Mouse (Mus musculus) hindbrain, postnatal 0 days (tissue): Measurements from ENCODE around the gene Sema5b. TPM values are rescaled to one million over a fixed set of nuclear protein-coding genes. Genes with fewer than 3 reads are reported as not detected.

Source experiments
- ATAC-seq: fragments of 200-750 bp; cut with Nextera tagmentation; 2 replicates; pipeline ENCODE4 v1.8.0; 2017; ENCODE audit warnings: mild to moderate bottlenecking, moderate TSS enrichment, moderate library complexity
- DNase-seq: peaks from one replicate; pipeline ENCODE4 v3.0.0-alpha.2; 2015; ENCODE audit warnings: low spot score
- H3K27ac ChIP-seq: fragments of 300-500 bp; sonication (generic); 2 replicates; pipeline ENCODE4 v1.5.1; 2014; ENCODE audit warnings: mild to moderate bottlenecking
- H3K27me3 ChIP-seq: fragments of 300-500 bp; sonication (generic); 2 replicates; pipeline ENCODE4 v1.6.1; 2014; ENCODE audit warnings: low read length, mixed read lengths; ENCODE audit not compliant: insufficient read depth
- H3K36me3 ChIP-seq: fragments of 300-500 bp; sonication (generic); 2 replicates; pipeline ENCODE4 v1.6.1; 2014; ENCODE audit warnings: low read length, mixed read lengths; ENCODE audit not compliant: insufficient read depth
- H3K4me1 ChIP-seq: fragments of 300-500 bp; sonication (generic); 2 replicates; pipeline ENCODE4 v1.6.1; 2014; ENCODE audit warnings: antibody characterized with exemption, low read length, mixed read lengths; ENCODE audit not compliant: insufficient read depth
- H3K4me2 ChIP-seq: fragments of 300-500 bp; sonication (generic); 2 replicates; pipeline ENCODE4 v1.6.1; 2014; ENCODE audit warnings: low read depth, mild to moderate bottlenecking, low read length, moderate library complexity, mixed read lengths
- H3K4me3 ChIP-seq: fragments of 300-500 bp; sonication (generic); 2 replicates; pipeline ENCODE4 v1.5.1; 2014; ENCODE audit warnings: low read length
- H3K9ac ChIP-seq: fragments of 300-500 bp; sonication (generic); replicated peaks from 2 replicates; pipeline ENCODE4 v1.6.1; 2014; ENCODE audit warnings: mild to moderate bottlenecking, low read length, moderate library complexity, mixed read lengths
- H3K9me3 ChIP-seq: fragments of 300-500 bp; sonication (generic); 2 replicates; pipeline ENCODE4 v1.6.1; 2016; ENCODE audit warnings: low read length, mixed read lengths
- CTCF ChIP-seq: IDR thresholded peaks from 2 replicates; pipeline ENCODE4 v1.5.1; 2016; ENCODE audit warnings: antibody characterized with exemption, control low read depth, low read depth
- WGBS: fragments of 180-500 bp; shearing (Covaris S2); extraction: QIAGEN DNeasy Blood & Tissue Kit; methylation state at CpG from one replicate; pipeline ENCODE4 v1.1.7; 2014; 5-methylcytosine and 5-hydroxymethylcytosine counted together
- polyA plus RNA-seq: library from polyadenylated mRNA; unstranded; fragments of >200 nt; fragmentation: Nextera tagmentation; extraction: Ambion mirVana; gene quantifications from 2 replicates; pipeline ENCODE4 v1.2.1, GENCODE M21; 2015
- total RNA-seq: library from RNA; depleted of rRNA; stranded (reverse); fragments of >200 nt; gene quantifications from 2 replicates; pipeline ENCODE4 v1.2.3, GENCODE M21; 2014

Sema5b gene
- total and polyA plus RNA-seq, 2 experiments from 2014 or later: 14.8 to 37.0 TPM

DNA sequence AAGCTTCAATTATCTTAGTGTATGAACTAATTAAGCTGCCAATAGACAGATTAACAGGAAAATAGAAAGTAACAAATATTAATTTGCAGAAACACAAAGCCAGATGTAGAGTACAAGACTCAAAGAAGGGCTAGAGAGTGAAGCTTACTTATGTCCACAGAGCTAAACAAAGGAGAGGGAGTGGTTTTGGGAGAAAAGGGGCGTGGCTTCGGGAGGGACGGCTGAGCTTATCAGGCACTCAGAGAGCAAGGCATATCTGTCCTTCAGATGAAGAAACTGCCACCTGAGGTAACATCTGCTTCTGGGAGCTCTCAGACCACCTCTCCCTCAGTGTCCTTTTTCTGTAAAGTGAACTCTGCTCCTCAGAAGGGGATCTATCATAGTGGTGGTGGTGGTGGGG, 137.5 kb downstream of the Sema5b start:
- Histone ChIP-seq H3K9me3 (no peaks in the 10 kb centered on the region), H3K4me1 (no peaks in the 10 kb centered on the region), H3K27ac (no peak overlapping the region), H3K4me2 (no peak overlapping the region), H3K36me3 (no peaks in the 10 kb centered on the region), H3K9ac (no peak overlapping the region), H3K4me3 (no peak overlapping the region), H3K27me3 (no peaks in the 10 kb centered on the region)
- WGBS: 52% methylated on average over 3 of the region's 3 CpGs
- no peak for TF ChIP-seq CTCF
- DNase-seq (no peak), ATAC-seq (no peak)

DNA sequence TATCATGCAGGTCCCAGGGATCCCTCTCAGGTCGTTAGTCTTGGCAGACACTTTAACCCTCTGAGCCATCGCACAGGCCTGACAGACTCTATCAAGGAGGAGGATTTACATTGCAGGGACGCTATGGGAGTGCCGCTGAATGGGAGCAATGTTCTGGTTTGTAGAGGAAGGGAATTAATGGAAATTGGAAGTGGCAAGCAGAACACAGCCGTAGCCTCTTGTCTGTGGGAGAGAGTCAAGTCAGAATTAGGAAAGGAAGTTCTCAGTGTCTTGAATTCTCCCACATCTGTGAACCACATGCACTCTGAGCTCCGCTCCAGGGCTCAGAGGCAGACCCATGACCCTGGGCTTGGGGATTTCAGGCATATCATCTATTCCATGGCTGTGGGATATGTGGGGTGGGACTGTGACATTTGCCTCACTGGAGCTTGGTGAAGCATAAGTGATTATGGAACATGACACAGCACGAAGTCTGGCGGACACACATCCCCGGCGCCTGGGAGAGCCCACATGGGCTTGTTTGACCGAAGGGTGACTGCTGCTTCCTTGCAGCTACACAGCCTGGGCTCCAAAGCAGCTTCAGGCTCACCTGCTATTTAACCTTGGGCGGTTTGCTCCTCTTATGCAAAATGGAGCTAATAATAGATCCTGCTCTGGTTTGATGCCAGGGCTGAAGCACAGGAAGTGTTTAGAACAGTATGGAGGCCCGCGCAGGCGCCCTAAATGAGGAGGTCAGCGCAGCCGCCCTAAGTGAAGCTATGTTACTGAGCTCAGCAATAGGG, 140.6 kb downstream of the Sema5b start:
- no peak overlapping the region for H3K9ac ChIP-seq
- H3K27me3 ChIP-seq: no peaks in the 10 kb centered on the region
- ATAC-seq (0 out of 2 replicates have a peak, but pooled peaks have one; percentile 24), DNase-seq (no peak)
- TF ChIP-seq CTCF: no peak
- no peak overlapping the region for H3K4me3 ChIP-seq
- H3K27ac ChIP-seq: no peak overlapping the region
- no peak overlapping the region for H3K4me2 ChIP-seq
- 55% methylated on average over 17 of the region's 17 CpGs for WGBS
- H3K4me1 ChIP-seq: peaks cover 3% of the 10 kb centered on the region
- H3K9me3 ChIP-seq: no peaks in the 10 kb centered on the region
- H3K36me3 ChIP-seq: no peaks in the 10 kb centered on the region

DNA sequence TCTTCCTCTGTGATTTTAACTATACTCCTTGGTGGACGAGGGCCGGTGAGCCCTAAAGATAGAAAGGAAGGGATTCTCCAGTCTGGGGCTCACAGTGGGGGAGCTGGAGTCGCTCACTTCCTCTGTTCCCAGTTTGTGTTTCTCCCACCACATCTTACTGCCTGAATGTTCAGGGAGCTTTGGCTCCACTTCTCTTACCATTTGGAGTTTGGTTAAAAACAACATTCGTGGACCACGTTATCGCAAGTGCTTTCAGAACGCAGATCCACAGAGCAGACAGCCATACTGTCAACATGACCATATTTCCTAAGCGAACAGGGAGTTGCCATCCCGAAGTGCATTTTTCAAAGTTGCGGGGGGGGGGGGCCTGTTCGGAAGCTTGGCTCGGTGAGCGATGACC, 144.1 kb downstream of the Sema5b start:
- H3K9ac ChIP-seq: no peak overlapping the region
- H3K27me3 ChIP-seq: no peaks in the 10 kb centered on the region
- no peak for DNase-seq
- peaks cover 3% of the 10 kb centered on the region for H3K4me1 ChIP-seq
- no peak for TF ChIP-seq CTCF
- H3K4me2 ChIP-seq: no peak overlapping the region
- WGBS: 78% methylated on average over 13 of the region's 13 CpGs
- H3K9me3 ChIP-seq: no peaks in the 10 kb centered on the region
- no peak for ATAC-seq
- no peak overlapping the region for H3K4me3 ChIP-seq
- no peak overlapping the region for H3K27ac ChIP-seq
- H3K36me3 ChIP-seq: no peaks in the 10 kb centered on the region

DNA sequence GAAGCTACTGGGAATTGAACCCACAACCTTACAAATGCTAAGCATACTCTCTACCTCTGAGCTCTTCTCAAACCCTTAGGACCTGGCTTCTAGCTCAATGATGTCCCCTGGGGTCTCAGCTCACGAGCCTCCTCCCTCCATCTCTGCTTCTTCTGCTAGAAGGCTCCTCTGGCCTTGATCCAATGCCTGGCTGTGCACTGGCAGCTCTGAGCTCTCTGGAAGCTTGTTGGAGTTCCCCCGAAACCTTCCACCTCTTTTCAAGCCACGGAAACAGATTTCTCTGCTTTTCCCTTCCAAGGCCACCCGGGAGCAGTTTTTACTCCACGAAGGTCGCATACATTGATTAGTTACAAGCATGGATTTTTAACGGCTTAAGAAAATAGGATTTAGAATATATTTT, 145.5 kb downstream of the Sema5b start:
- Histone ChIP-seq H3K4me3 (no peak overlapping the region), H3K4me2 (no peak overlapping the region; the same call in 1 of the 2 replicates), H3K27ac (no peak overlapping the region), H3K27me3 (no peaks in the 10 kb centered on the region), H3K9me3 (no peaks in the 10 kb centered on the region), H3K36me3 (no peaks in the 10 kb centered on the region), H3K9ac (no peak overlapping the region), H3K4me1 (peaks cover 3% of the 10 kb centered on the region)
- WGBS: 34% methylated on average over 7 of the region's 7 CpGs
- no peak for TF ChIP-seq CTCF
- no peak for ATAC-seq
- peak; percentile 79 for DNase-seq

DNA sequence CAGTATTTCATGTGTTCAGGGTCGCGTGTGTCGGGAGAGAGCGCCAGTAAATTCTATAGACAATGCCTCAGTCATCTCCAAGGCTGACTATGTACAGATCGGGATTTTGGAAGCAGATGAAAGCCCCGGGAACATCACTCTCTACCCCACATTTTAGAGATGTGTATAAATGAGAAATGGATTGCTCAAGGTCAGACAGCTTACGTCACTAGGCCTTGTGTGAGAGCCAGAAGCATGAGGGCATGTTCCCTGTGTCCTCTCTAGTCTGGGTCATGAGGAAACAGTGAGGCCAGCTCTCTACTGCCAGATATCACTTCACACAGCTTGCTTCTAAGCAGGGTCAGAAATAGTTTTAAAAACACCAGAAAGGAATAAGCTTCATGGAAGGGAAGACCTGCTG, 150.7 kb downstream of the Sema5b start:
- H3K4me3 ChIP-seq: no peak overlapping the region
- no peak overlapping the region for H3K27ac ChIP-seq
- TF ChIP-seq CTCF: no peak
- no peaks in the 10 kb centered on the region for H3K9me3 ChIP-seq
- H3K4me1 ChIP-seq: no peaks in the 10 kb centered on the region; the same call in none of the 2 replicates
- no peak overlapping the region for H3K4me2 ChIP-seq
- H3K27me3 ChIP-seq: no peaks in the 10 kb centered on the region
- no peak overlapping the region for H3K9ac ChIP-seq
- 87% methylated on average over 7 of the region's 7 CpGs for WGBS
- no peak for DNase-seq
- no peak for ATAC-seq
- peaks cover 5% of the 10 kb centered on the region; the same call in 1 of the 2 replicates for H3K36me3 ChIP-seq

DNA sequence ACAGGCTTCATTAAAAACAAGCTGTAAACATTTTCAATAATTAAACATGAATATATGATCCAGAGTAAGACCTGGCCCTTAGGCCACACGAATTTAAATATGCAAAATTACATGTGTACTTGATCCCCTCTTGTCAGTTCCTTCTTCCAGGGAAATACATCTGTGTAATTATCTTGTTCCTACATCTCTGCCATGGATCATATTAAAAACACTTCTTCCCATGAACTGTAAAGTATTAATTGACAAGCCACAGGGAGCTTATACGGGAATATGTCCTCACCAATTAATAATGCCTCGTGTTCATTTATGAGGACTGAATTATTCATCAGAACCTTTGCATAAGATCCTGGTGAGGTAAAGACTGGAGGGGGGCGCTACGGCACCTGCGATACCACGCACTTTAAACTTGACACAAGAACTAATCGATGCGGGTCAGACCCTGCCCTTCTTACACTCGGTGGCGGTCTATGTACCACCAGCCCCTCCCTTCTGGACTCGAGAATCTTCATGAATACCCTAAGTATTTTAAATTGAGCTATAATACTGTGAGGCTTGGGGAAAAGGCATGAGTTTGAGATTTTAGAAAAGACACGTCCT, 153.4 kb downstream of the Sema5b start:
- 76% methylated on average over 13 of the region's 13 CpGs for WGBS
- H3K27ac ChIP-seq: no peak overlapping the region
- H3K36me3 ChIP-seq: peaks cover 15% of the 10 kb centered on the region; the same call in 1 of the 2 replicates
- no peak overlapping the region for H3K9ac ChIP-seq
- DNase-seq (no peak), ATAC-seq (no peak)
- H3K4me3 ChIP-seq: no peak overlapping the region
- H3K27me3 ChIP-seq: no peaks in the 10 kb centered on the region
- H3K4me2 ChIP-seq: no peak overlapping the region
- no peaks in the 10 kb centered on the region for H3K9me3 ChIP-seq
- no peak for TF ChIP-seq CTCF
- H3K4me1 ChIP-seq: no peaks in the 10 kb centered on the region

DNA sequence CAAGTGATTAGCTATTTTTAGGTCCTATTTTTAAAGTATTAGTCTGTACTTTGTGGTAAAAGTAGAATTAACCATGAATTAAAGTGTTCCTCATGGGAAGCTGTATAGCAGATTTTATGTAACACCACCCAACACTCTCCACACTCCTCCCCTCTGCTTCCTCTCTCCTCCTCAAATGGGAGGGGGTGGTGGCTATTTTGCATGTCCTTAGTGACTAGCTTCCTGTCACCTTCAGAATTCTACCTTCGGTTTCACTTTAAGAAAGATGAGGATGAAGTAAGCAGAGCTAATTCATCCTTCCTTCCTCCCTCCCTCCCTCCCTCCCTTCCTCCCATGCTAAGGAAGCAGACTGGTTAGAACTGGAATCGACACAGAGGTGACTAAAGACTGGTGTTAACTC, 155.2 kb downstream of the Sema5b start:
- Histone ChIP-seq H3K27ac (no peak overlapping the region), H3K27me3 (no peaks in the 10 kb centered on the region), H3K9me3 (no peaks in the 10 kb centered on the region), H3K36me3 (peaks cover 15% of the 10 kb centered on the region; the same call in 1 of the 2 replicates), H3K4me2 (no peak overlapping the region), H3K4me1 (no peaks in the 10 kb centered on the region), H3K9ac (no peak overlapping the region), H3K4me3 (no peak overlapping the region)
- DNase-seq (no peak), ATAC-seq (no peak)
- WGBS: 93% methylated on average over 2 of the region's 2 CpGs
- no peak for TF ChIP-seq CTCF
